Mouse (Mus musculus): Measurements from ENCODE around the gene Tcp11x2.

The Tcp11x2 gene

GRCm38 (mm10) chrX:135693633-135694032 lies at the start of gene Tcp11x2:
Gene Tcp11x2, minus strand, starts transcription at chrX:135693790.
- ATAC-seq (ENCODE audit: low TSS enrichment): no peak

- ATAC-seq (ENCODE audit: low TSS enrichment): peak; percentile 75
Measured at GRCm38 (mm10) chrX:135743056-135743355, 49.4 kb upstream of the Tcp11x2 start.

- ATAC-seq (ENCODE audit: low TSS enrichment): peak; percentile 98
Measured at GRCm38 (mm10) chrX:135742304-135743055, 48.9 kb upstream of the Tcp11x2 start, which contains the start of the genes Armcx5 and Gprasp1. Gene Armcx5, plus strand, starts transcription at chrX:135742733. Gene Gprasp1, plus strand, starts transcription at chrX:135742733.

- no peak for ATAC-seq (ENCODE audit: low TSS enrichment)
Measured at GRCm38 (mm10) chrX:135738730-135739520, 45.3 kb upstream of the Tcp11x2 start.

- no peak for ATAC-seq (ENCODE audit: low TSS enrichment)
Measured at GRCm38 (mm10) chrX:135725161-135725560, 31.6 kb upstream of the Tcp11x2 start, which contains the start of gene Tmsb15a. Gene Tmsb15a, minus strand, starts transcription at chrX:135725261.

- no peak for ATAC-seq (ENCODE audit: low TSS enrichment)
Measured at GRCm38 (mm10) chrX:135712845-135713244, 19.3 kb upstream of the Tcp11x2 start.

GRCm38 (mm10) chrX:135704349-135704748 lies 10.8 kb upstream of the Tcp11x2 start:
- no peak for ATAC-seq (ENCODE audit: low TSS enrichment)

GRCm38 (mm10) chrX:135703111-135703510 lies 9.5 kb upstream of the Tcp11x2 start:
- ATAC-seq (ENCODE audit: low TSS enrichment): no peak

GRCm38 (mm10) chrX:135687802-135688201 lies 5.8 kb downstream of the Tcp11x2 start:
- ATAC-seq (ENCODE audit: low TSS enrichment): no peak

- ATAC-seq (ENCODE audit: low TSS enrichment): no peak
Measured at GRCm38 (mm10) chrX:135681858-135682257, 11.7 kb downstream of the Tcp11x2 start.

- ATAC-seq (ENCODE audit: low TSS enrichment): peak; percentile 97
Measured at GRCm38 (mm10) chrX:135652173-135652772, 41.3 kb downstream of the Tcp11x2 start.

GRCm38 (mm10) chrX:135627605-135628004 lies 66.0 kb downstream of the Tcp11x2 start, which contains the start of gene Prame:
Gene Prame, minus strand, starts transcription at chrX:135627705.
- no peak for ATAC-seq (ENCODE audit: low TSS enrichment)

Measured in frontal cortex, adult (tissue).